Mouse (Mus musculus) frontal cortex, postnatal 14 days (tissue): ENCODE measurements at regions not wholly inside any gene's neighbourhood (a gene's known extent, or its start where the extent isn't known, plus 50 kb on each side); places are given as distances from the start of the nearest gene placed in this dataset.

Experiments
- DNase-seq, 2 experiments: peaks; one replicate each; pipeline ENCODE4 v3.0.0; 2022; ENCODE audit warnings: low spot score in 2 of 2

DNA sequence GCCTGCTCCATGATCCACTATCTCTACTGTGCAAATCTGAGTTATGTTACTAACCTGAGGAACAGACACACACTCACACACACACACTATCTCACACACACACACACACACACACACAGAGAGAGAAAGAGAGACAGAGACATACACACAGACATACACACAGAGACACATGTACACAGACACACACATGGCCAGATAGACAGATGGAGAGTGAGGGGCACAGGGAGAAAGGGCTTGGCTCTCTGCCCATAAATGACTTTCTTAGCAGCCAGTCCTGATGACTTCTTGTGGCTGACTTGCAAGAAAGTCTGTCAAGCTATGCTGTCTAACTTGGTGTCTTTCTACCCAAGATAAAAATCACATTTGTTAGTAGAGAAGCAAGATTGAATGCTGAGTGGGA is 63.7 kb upstream of the Kirrel3 start:
- DNase-seq = no peak

- DNase-seq = no peak
These were observed 62.6 kb upstream of the Kirrel3 start for GRCm38 (mm10) chr9:34423062-34423461.

GRCm38 (mm10) chr9:34426589-34426988 is 59.1 kb upstream of the Kirrel3 start:
- DNase-seq = no peak

DNA sequence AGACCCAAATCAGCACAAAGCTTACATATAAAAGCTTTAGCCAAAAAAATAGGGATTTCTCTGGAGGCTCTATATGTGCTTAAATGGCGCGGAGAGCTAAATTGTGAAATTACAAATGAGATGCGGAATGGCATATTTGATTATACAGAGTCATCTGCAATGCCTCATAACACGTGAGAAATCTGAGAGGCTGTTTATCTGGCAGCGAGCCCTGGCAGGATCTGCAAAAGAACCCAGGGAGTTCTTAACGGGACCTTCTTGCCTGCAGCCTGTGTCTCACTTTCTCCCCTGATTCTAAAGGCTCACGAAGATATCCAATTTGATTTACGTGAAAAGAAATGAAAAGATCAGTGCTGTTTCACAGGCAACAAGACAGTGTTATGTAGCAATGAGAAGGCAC is 58.0 kb upstream of the Kirrel3 start:
- no peak for DNase-seq
